Comparison of ENCODE assay signal across 9 mouse cellular contexts in genomic region chr1:93176525-93177332, GRCm38 (mm10). TPM values are rescaled to one million over a fixed set of nuclear protein-coding genes. Genes with fewer than 3 reads are reported as not detected.
A peak's percentile ranks its signal among the peaks of the same experiment; 100 is the strongest.
DNase-seq lines count a peak whose midpoint lies in the region; ATAC-seq and TF ChIP-seq lines count a peak whose summit lies in the region.
"Had no signal": no experiment of that assay in that cellular context is flagged by ENCODE, and none has a peak within 500 bp of the region (broad histone marks: within the 10 kb centered on the region; RNA-seq: fewer than 3 reads in every experiment).

No protein-coding gene starts in this region.

- peak overlapping the region; percentile 56 for H3K9ac ChIP-seq in hindbrain, embryonic 12.5 days
- peak overlapping the region; percentile 40 for H3K9ac ChIP-seq in lung, embryonic 16.5 days (ENCODE audit: low read length)

- H3K9me3 ChIP-seq in hindbrain, embryonic 12.5 days (replicated peaks): no peaks in the 10 kb centered on the region
- no peaks in the 10 kb centered on the region for H3K9me3 ChIP-seq in lung, embryonic 16.5 days (ENCODE audit: control insufficient read depth, low read length)

- ATAC-seq in hindbrain, embryonic 12.5 days (ENCODE audit: low FRiP score): peak; percentile 80
- peak; percentile 93 for ATAC-seq in lung, embryonic 16.5 days (ENCODE audit: low read depth)

- H3K27me3 ChIP-seq in hindbrain, embryonic 12.5 days: peaks cover 19% of the 10 kb centered on the region
- no peaks in the 10 kb centered on the region for H3K27me3 ChIP-seq in lung, embryonic 16.5 days (ENCODE audit: control insufficient read depth, insufficient read depth, low read depth, low read length)
- peaks cover 5% of the 10 kb centered on the region; the same call in 1 of the 2 replicates for H3K27me3 ChIP-seq in thymus, adult 2 months (ENCODE audit: control insufficient read depth, insufficient read depth, low read length)

- H3K27ac ChIP-seq in hindbrain, embryonic 12.5 days: peak overlapping the region; percentile 52
- H3K27ac ChIP-seq in lung, embryonic 16.5 days (ENCODE audit: low read length): peak overlapping the region; percentile 92
- no peak overlapping the region for H3K27ac ChIP-seq in thymus, adult 2 months (ENCODE audit: control insufficient read depth, insufficient read depth, low read length)

- no peak for TF ChIP-seq CTCF in brain, embryonic 14.5 days (IDR thresholded peaks at IDR 0.05; ENCODE audit: borderline replicate concordance, extremely low read depth, insufficient read depth, insufficient read length)
- no peak for TF ChIP-seq CTCF in thymus, adult 2 months (IDR thresholded peaks at IDR 0.05; ENCODE audit: borderline replicate concordance, control insufficient read depth, extremely low read depth, insufficient read depth, low read length, poor library complexity)

- peak overlapping the region; percentile 40 for H3K4me3 ChIP-seq in hindbrain, embryonic 12.5 days
- peak overlapping the region; percentile 34 for H3K4me3 ChIP-seq in lung, embryonic 16.5 days (ENCODE audit: low read length)
- no peak overlapping the region for H3K4me3 ChIP-seq in thymus, adult 2 months (ENCODE audit: control insufficient read depth, insufficient read depth, low read length)

- peaks cover 21% of the 10 kb centered on the region for H3K4me1 ChIP-seq in hindbrain, embryonic 12.5 days
- H3K4me1 ChIP-seq in lung, embryonic 16.5 days (replicated peaks; ENCODE audit: control insufficient read depth, insufficient read depth, low read length): peaks cover 13% of the 10 kb centered on the region
- no peaks in the 10 kb centered on the region for H3K4me1 ChIP-seq in thymus, adult 2 months (replicated peaks; ENCODE audit: control insufficient read depth, insufficient read depth, low read length)

- DNase-seq in 3T3-L1 (ENCODE audit: low read depth, low spot score): peak; percentile 71
- DNase-seq in brain, embryonic 14.5 days (ENCODE audit: low read depth): peak; percentile 71
- peak; percentile 77 for DNase-seq in gastrocnemius, adult 18-20 months (ENCODE audit: low spot score)
- peak; percentile 27 to 32 for DNase-seq in layer of hippocampus, postnatal 14 days (ENCODE audit: low spot score in 2 of 2)
- DNase-seq in retina, postnatal 1 day: peak; percentile 81
- no peak for DNase-seq in thymus, adult 2 months

- H3K36me3 ChIP-seq in hindbrain, embryonic 12.5 days: no peaks in the 10 kb centered on the region
- no peaks in the 10 kb centered on the region for H3K36me3 ChIP-seq in lung, embryonic 16.5 days (ENCODE audit: control insufficient read depth, insufficient read depth, low read length)
- no peaks in the 10 kb centered on the region for H3K36me3 ChIP-seq in thymus, adult 2 months (ENCODE audit: control insufficient read depth, insufficient read depth, low read length)

- H3K4me2 ChIP-seq in hindbrain, embryonic 12.5 days (replicated peaks): peak overlapping the region; percentile 82
- peak overlapping the region; percentile 54 for H3K4me2 ChIP-seq in lung, embryonic 16.5 days (ENCODE audit: low read depth, low read length)

- no peak for TF ChIP-seq POLR2A in brain, embryonic 14.5 days (IDR thresholded peaks at IDR 0.05; ENCODE audit: borderline replicate concordance, extremely low read depth, insufficient read depth, insufficient read length, poor library complexity, severe bottlenecking)
- TF ChIP-seq POLR2A in thymus, adult 2 months (IDR thresholded peaks at IDR 0.05; ENCODE audit: control insufficient read depth, extremely low read depth, insufficient read depth, low read length, poor library complexity): no peak

- 3% methylated on average over 38 of the region's 44 CpGs for WGBS in hindbrain, embryonic 12.5 days
- WGBS in lung, embryonic 16.5 days: 2% methylated on average over 44 of the region's 44 CpGs
- WGBS in thymus, adult 2 months: 4% methylated on average over 44 of the region's 44 CpGs

RNA-seq across cellular contexts. Expression of gene Crocc2, which starts 8.2 kb away (rescaled TPM):
- polyA plus RNA-seq in brain, embryonic 14.5 days (2012; rRNA removed): 0.44 and 0.51 TPM in 2 replicates
- not detected for total RNA-seq in gastrocnemius, adult 18-20 months (2021)
- 0.44 and 0.45 TPM in 2 replicates for polyA plus RNA-seq in hindbrain, embryonic 12.5 days (2016; fragmentation: Nextera tagmentation; extraction: Ambion mirVana)
- total RNA-seq in layer of hippocampus, postnatal 14 days (2021): 1 to 10 TPM in 1 of 2 experiments, under 1 TPM in 1; 0.31 to 1.0 TPM
- polyA plus RNA-seq in lung, embryonic 16.5 days (2015; fragmentation: Nextera tagmentation; extraction: Ambion mirVana): 4.9 and 5.1 TPM in 2 replicates
- 0.28 and 0.34 TPM in 2 replicates for polyA plus RNA-seq in thymus, adult 2 months (2012; rRNA removed)

RNA-seq across cellular contexts. Expression of gene 2310007B03Rik, which starts 16.0 kb away (rescaled TPM):
- 0.62 and 0.74 TPM in 2 replicates for polyA plus RNA-seq in brain, embryonic 14.5 days (2012; rRNA removed)
- not detected for total RNA-seq in gastrocnemius, adult 18-20 months (2021)
- 0.35 and 0.41 TPM in 2 replicates for polyA plus RNA-seq in hindbrain, embryonic 12.5 days (2016; fragmentation: Nextera tagmentation; extraction: Ambion mirVana)
- not detected for total RNA-seq in layer of hippocampus, postnatal 14 days (2021)
- 23.0 and 26.0 TPM in 2 replicates for polyA plus RNA-seq in lung, embryonic 16.5 days (2015; fragmentation: Nextera tagmentation; extraction: Ambion mirVana)
- 0.68 and 0.88 TPM in 2 replicates for polyA plus RNA-seq in thymus, adult 2 months (2012; rRNA removed)

RNA-seq across cellular contexts. Expression of gene Agxt, which starts 41.7 kb away (rescaled TPM):
- polyA plus RNA-seq in brain, embryonic 14.5 days (2012; rRNA removed): not detected in 2 replicates
- total RNA-seq in gastrocnemius, adult 18-20 months (2021): not detected
- not detected in 2 replicates for polyA plus RNA-seq in hindbrain, embryonic 12.5 days (2016; fragmentation: Nextera tagmentation; extraction: Ambion mirVana)
- total RNA-seq in layer of hippocampus, postnatal 14 days (2021): not detected
- polyA plus RNA-seq in lung, embryonic 16.5 days (2015; fragmentation: Nextera tagmentation; extraction: Ambion mirVana): 0.24 TPM in 1 of 2 replicates, not detected in the other
- polyA plus RNA-seq in thymus, adult 2 months (2012; rRNA removed): 0.23 and 0.78 TPM in 2 replicates
- polyA plus RNA-seq: gonadal fat pad, adult 2 months had no signal

RNA-seq across cellular contexts. Expression of gene Sned1, which starts 58.9 kb away (rescaled TPM):
- polyA plus RNA-seq in brain, embryonic 14.5 days (2012; rRNA removed): 4.9 and 12.9 TPM in 2 replicates
- total RNA-seq in gastrocnemius, adult 18-20 months (2021): 1 to 10 TPM; 3.7 to 4.1 TPM
- 15.2 and 16.2 TPM in 2 replicates for polyA plus RNA-seq in hindbrain, embryonic 12.5 days (2016; fragmentation: Nextera tagmentation; extraction: Ambion mirVana)
- total RNA-seq in layer of hippocampus, postnatal 14 days (2021): 1 to 10 TPM; 5.7 to 8.5 TPM
- 20.2 and 22.6 TPM in 2 replicates for polyA plus RNA-seq in lung, embryonic 16.5 days (2015; fragmentation: Nextera tagmentation; extraction: Ambion mirVana)
- 3.1 and 3.8 TPM in 2 replicates for polyA plus RNA-seq in thymus, adult 2 months (2012; rRNA removed)

Comparison
In these comparisons a context has a peak if more than half of its experiments do, and no peak if none do; other contexts are left out.
1. RNA of gene 2310007B03Rik, which starts 16.0 kb away (polyA plus RNA-seq): 23.0 to 26.0 TPM in lung, embryonic 16.5 days; 0.68 to 0.88 TPM in thymus, adult 2 months, 0.62 to 0.74 TPM in brain, embryonic 14.5 days and 0.35 to 0.41 TPM in hindbrain, embryonic 12.5 days; every median in the first group is over 10 times any median in the second.